Mouse (Mus musculus): Measurements from ENCODE around the gene Gm5431. TPM values are rescaled to one million over a fixed set of nuclear protein-coding genes. Genes with fewer than 3 reads are reported as not detected.

The Gm5431 gene
- polyA plus RNA-seq, 2 experiments, result 0.16 to 0.34 TPM

- DNase-seq (ENCODE audit: low read depth in 3 of 3, low spot score in 3 of 3) (no peak), ATAC-seq (ENCODE audit: insufficient read depth) (no peak)
- Histone ChIP-seq H3K27ac (peak overlapping the region; percentile 72), H3K36me3 (replicated peaks; ENCODE audit: control insufficient read depth, insufficient read depth, low read depth) (peaks cover 12% of the 10 kb centered on the region), H3K9ac (replicated peaks) (peak overlapping the region; percentile 94), H3K4me3 (ENCODE audit: insufficient read depth in 1 of 2, low read depth in 2 of 2, low read length in 2 of 2) (peak overlapping the region; percentile 65 to 73), H3K4me1 (replicated peaks; ENCODE audit: control insufficient read depth in 2 of 2, insufficient read depth in 2 of 2, low read length in 1 of 2) (peaks cover 27 to 46% of the 10 kb centered on the region in 2 experiments), H3K27me3 (ENCODE audit: control insufficient read depth, insufficient read depth, low read length) (no peaks in the 10 kb centered on the region), H3K9me3 (ENCODE audit: control insufficient read depth, low read length) (no peaks in the 10 kb centered on the region), H3K4me2 (ENCODE audit: low read depth) (peak overlapping the region; percentile 97)
- 30% methylated on average over 7 of the region's 7 CpGs for WGBS (ENCODE audit: insufficient replicate concordance)
- no peak for TF ChIP-seq EP300 (IDR thresholded peaks at IDR 0.05; ENCODE audit: low read depth)
These were observed 32.5 kb downstream of the Gm5431 start for GRCm38 (mm10) chr11:48869380-48870110.

- DNase-seq (ENCODE audit: low read depth in 3 of 3, low spot score in 3 of 3) (no peak), ATAC-seq (ENCODE audit: insufficient read depth) (no peak)
- Histone ChIP-seq H3K9me3 (ENCODE audit: control insufficient read depth, low read length) (no peaks in the 10 kb centered on the region), H3K36me3 (replicated peaks; ENCODE audit: control insufficient read depth, insufficient read depth, low read depth) (peaks cover 14% of the 10 kb centered on the region), H3K9ac (replicated peaks) (no peak overlapping the region), H3K4me2 (ENCODE audit: low read depth) (no peak overlapping the region), H3K27ac (no peak overlapping the region), H3K4me1 (replicated peaks; ENCODE audit: control insufficient read depth in 2 of 2, insufficient read depth in 2 of 2, low read length in 1 of 2) (peaks cover 4 to 18% of the 10 kb centered on the region in 2 experiments), H3K27me3 (ENCODE audit: control insufficient read depth, insufficient read depth, low read length) (no peaks in the 10 kb centered on the region), H3K4me3 (ENCODE audit: insufficient read depth in 1 of 2, low read depth in 2 of 2, low read length in 2 of 2) (no peak overlapping the region)
- no peak for TF ChIP-seq CTCF (IDR thresholded peaks at IDR 0.05; ENCODE audit: low read depth)
- no peak for TF ChIP-seq EP300 (IDR thresholded peaks at IDR 0.05; ENCODE audit: low read depth)
- WGBS (ENCODE audit: insufficient replicate concordance), result 87% methylated on average over 9 of the region's 9 CpGs
These were observed 35.5 kb downstream of the Gm5431 start for GRCm38 (mm10) chr11:48866481-48866880.

GRCm38 (mm10) chr11:48863808-48864207, 38.2 kb downstream of the Gm5431 start:
- no peak overlapping the region for H3K9ac ChIP-seq (replicated peaks)
- H3K4me3 ChIP-seq (ENCODE audit: insufficient read depth in 1 of 2, low read depth in 2 of 2, low read length in 2 of 2), result no peak overlapping the region
- H3K4me2 ChIP-seq (ENCODE audit: low read depth), result no peak overlapping the region
- no peak for DNase-seq (ENCODE audit: low read depth in 3 of 3, low spot score in 3 of 3)
- peaks cover 2 to 4% of the 10 kb centered on the region in 2 experiments; a peak in 3 of 4 replicates for H3K4me1 ChIP-seq (replicated peaks; ENCODE audit: control insufficient read depth in 2 of 2, insufficient read depth in 2 of 2, low read length in 1 of 2)
- WGBS (ENCODE audit: insufficient replicate concordance), result 47% methylated on average over 3 of the region's 3 CpGs
- no peak for ATAC-seq (ENCODE audit: insufficient read depth)
- H3K36me3 ChIP-seq (replicated peaks; ENCODE audit: control insufficient read depth, insufficient read depth, low read depth), result peaks cover 14% of the 10 kb centered on the region
- no peaks in the 10 kb centered on the region for H3K27me3 ChIP-seq (ENCODE audit: control insufficient read depth, insufficient read depth, low read length)
- no peak overlapping the region for H3K27ac ChIP-seq
- H3K9me3 ChIP-seq (ENCODE audit: control insufficient read depth, low read length), result no peaks in the 10 kb centered on the region
- TF ChIP-seq CTCF (IDR thresholded peaks at IDR 0.05; ENCODE audit: low read depth) (no peak), EP300 (IDR thresholded peaks at IDR 0.05; ENCODE audit: low read depth) (no peak)

GRCm38 (mm10) chr11:48862784-48863319, 39.2 kb downstream of the Gm5431 start:
- Histone ChIP-seq H3K27me3 (ENCODE audit: control insufficient read depth, insufficient read depth, low read length) (no peaks in the 10 kb centered on the region), H3K9me3 (ENCODE audit: control insufficient read depth, low read length) (no peaks in the 10 kb centered on the region), H3K4me2 (ENCODE audit: low read depth) (no peak overlapping the region), H3K4me3 (ENCODE audit: insufficient read depth in 1 of 2, low read depth in 2 of 2, low read length in 2 of 2) (no peak overlapping the region), H3K9ac (replicated peaks) (no peak overlapping the region), H3K36me3 (replicated peaks; ENCODE audit: control insufficient read depth, insufficient read depth, low read depth) (peaks cover 12% of the 10 kb centered on the region), H3K27ac (no peak overlapping the region), H3K4me1 (replicated peaks; ENCODE audit: control insufficient read depth in 2 of 2, insufficient read depth in 2 of 2, low read length in 1 of 2) (peaks cover 0 to 3% of the 10 kb centered on the region in 2 experiments; a peak in 1 of 4 replicates)
- TF ChIP-seq EP300 (IDR thresholded peaks at IDR 0.05; ENCODE audit: low read depth) (no peak), CTCF (IDR thresholded peaks at IDR 0.05; ENCODE audit: low read depth) (no peak)
- WGBS (ENCODE audit: insufficient replicate concordance), result 59% methylated on average over 1 of the region's 1 CpGs
- ATAC-seq (ENCODE audit: insufficient read depth), result no peak
- DNase-seq (ENCODE audit: low read depth in 3 of 3, low spot score in 3 of 3), result no peak

- TF ChIP-seq CTCF (IDR thresholded peaks at IDR 0.05; ENCODE audit: low read depth), result peak; percentile 79
- TF ChIP-seq EP300 (IDR thresholded peaks at IDR 0.05; ENCODE audit: low read depth), result no peak
- Histone ChIP-seq H3K9ac (replicated peaks) (no peak overlapping the region; the same call in 1 of the 2 replicates), H3K27me3 (ENCODE audit: control insufficient read depth, insufficient read depth, low read length) (no peaks in the 10 kb centered on the region), H3K9me3 (ENCODE audit: control insufficient read depth, low read length) (no peaks in the 10 kb centered on the region), H3K4me2 (ENCODE audit: low read depth) (peak overlapping the region; percentile 88), H3K27ac (no peak overlapping the region), H3K4me3 (ENCODE audit: insufficient read depth in 1 of 2, low read depth in 2 of 2, low read length in 2 of 2) (no peak overlapping the region; a peak in 1 of 4 replicates), H3K4me1 (replicated peaks; ENCODE audit: control insufficient read depth in 2 of 2, insufficient read depth in 2 of 2, low read length in 1 of 2) (peaks cover 10 to 16% of the 10 kb centered on the region in 2 experiments), H3K36me3 (replicated peaks; ENCODE audit: control insufficient read depth, insufficient read depth, low read depth) (no peaks in the 10 kb centered on the region)
- DNase-seq (ENCODE audit: low read depth in 3 of 3, low spot score in 3 of 3) (peak in 1 of 3 experiments; percentile 67), ATAC-seq (ENCODE audit: insufficient read depth) (no peak)
- under 1% methylated on average over 6 of the region's 6 CpGs for WGBS (ENCODE audit: insufficient replicate concordance)
These were observed 43.0 kb downstream of the Gm5431 start for GRCm38 (mm10) chr11:48859014-48859413.

Measured in liver, embryonic 14.5 days (tissue).